Mouse (Mus musculus): ENCODE measurements around the gene Emx1. TPM values are rescaled to one million over a fixed set of nuclear protein-coding genes. Genes with fewer than 3 reads are reported as not detected.

Gene Emx1
- polyA plus RNA-seq, 1 experiment from 2014 or later: not detected

GRCm38 (mm10) chr6:85222551-85222950 is 35.3 kb downstream of the Emx1 start:
- H3K36me3 ChIP-seq (ENCODE audit: control insufficient read depth, insufficient read depth): no peaks in the 10 kb centered on the region
- no peak overlapping the region for H3K9ac ChIP-seq (ENCODE audit: low read depth, low read length)
- no peak overlapping the region for H3K27ac ChIP-seq (ENCODE audit: low read length)
- no peaks in the 10 kb centered on the region for H3K4me1 ChIP-seq (ENCODE audit: control insufficient read depth, low read depth, low read length)
- no peak overlapping the region for H3K4me3 ChIP-seq (ENCODE audit: low read depth, low read length)
- 71% methylated on average over 10 of the region's 10 CpGs for WGBS (ENCODE audit: insufficient replicate concordance)
- H3K9me3 ChIP-seq (replicated peaks; ENCODE audit: control insufficient read depth, low read length): no peaks in the 10 kb centered on the region
- H3K27me3 ChIP-seq (ENCODE audit: control insufficient read depth, insufficient read depth, low read depth, low read length): no peaks in the 10 kb centered on the region
- H3K4me2 ChIP-seq (ENCODE audit: low read depth, low read length): no peak overlapping the region
- ATAC-seq (ENCODE audit: low read depth): no peak

GRCm38 (mm10) chr6:85223498-85224150 is 36.4 kb downstream of the Emx1 start:
- Histone ChIP-seq H3K27ac (ENCODE audit: low read length) (no peak overlapping the region), H3K4me1 (ENCODE audit: control insufficient read depth, low read depth, low read length) (no peaks in the 10 kb centered on the region), H3K9ac (ENCODE audit: low read depth, low read length) (no peak overlapping the region), H3K36me3 (ENCODE audit: control insufficient read depth, insufficient read depth) (no peaks in the 10 kb centered on the region), H3K4me3 (ENCODE audit: low read depth, low read length) (no peak overlapping the region), H3K9me3 (replicated peaks; ENCODE audit: control insufficient read depth, low read length) (no peaks in the 10 kb centered on the region), H3K4me2 (ENCODE audit: low read depth, low read length) (no peak overlapping the region), H3K27me3 (ENCODE audit: control insufficient read depth, insufficient read depth, low read depth, low read length) (no peaks in the 10 kb centered on the region)
- ATAC-seq (ENCODE audit: low read depth): no peak
- 59% methylated on average over 14 of the region's 14 CpGs for WGBS (ENCODE audit: insufficient replicate concordance)

GRCm38 (mm10) chr6:85224442-85224891 is 37.2 kb downstream of the Emx1 start:
- no peak overlapping the region for H3K4me3 ChIP-seq (ENCODE audit: low read depth, low read length)
- no peak for ATAC-seq (ENCODE audit: low read depth)
- H3K27me3 ChIP-seq (ENCODE audit: control insufficient read depth, insufficient read depth, low read depth, low read length): no peaks in the 10 kb centered on the region
- no peaks in the 10 kb centered on the region for H3K9me3 ChIP-seq (replicated peaks; ENCODE audit: control insufficient read depth, low read length)
- no peak overlapping the region for H3K9ac ChIP-seq (ENCODE audit: low read depth, low read length)
- WGBS (ENCODE audit: insufficient replicate concordance): 66% methylated on average over 15 of the region's 15 CpGs
- H3K36me3 ChIP-seq (ENCODE audit: control insufficient read depth, insufficient read depth): no peaks in the 10 kb centered on the region
- H3K4me2 ChIP-seq (ENCODE audit: low read depth, low read length): no peak overlapping the region
- H3K27ac ChIP-seq (ENCODE audit: low read length): no peak overlapping the region
- no peaks in the 10 kb centered on the region for H3K4me1 ChIP-seq (ENCODE audit: control insufficient read depth, low read depth, low read length)

GRCm38 (mm10) chr6:85226570-85226969 is 39.3 kb downstream of the Emx1 start:
- no peaks in the 10 kb centered on the region for H3K9me3 ChIP-seq (replicated peaks; ENCODE audit: control insufficient read depth, low read length)
- H3K27ac ChIP-seq (ENCODE audit: low read length): no peak overlapping the region
- no peak overlapping the region for H3K4me3 ChIP-seq (ENCODE audit: low read depth, low read length)
- no peak overlapping the region for H3K4me2 ChIP-seq (ENCODE audit: low read depth, low read length)
- WGBS (ENCODE audit: insufficient replicate concordance): 62% methylated on average over 9 of the region's 9 CpGs
- no peak overlapping the region for H3K9ac ChIP-seq (ENCODE audit: low read depth, low read length)
- H3K4me1 ChIP-seq (ENCODE audit: control insufficient read depth, low read depth, low read length): no peaks in the 10 kb centered on the region
- no peaks in the 10 kb centered on the region for H3K27me3 ChIP-seq (ENCODE audit: control insufficient read depth, insufficient read depth, low read depth, low read length)
- ATAC-seq (ENCODE audit: low read depth): no peak
- no peaks in the 10 kb centered on the region for H3K36me3 ChIP-seq (ENCODE audit: control insufficient read depth, insufficient read depth)

- WGBS (ENCODE audit: insufficient replicate concordance): 37% methylated on average over 2 of the region's 2 CpGs
- Histone ChIP-seq H3K27me3 (ENCODE audit: control insufficient read depth, insufficient read depth, low read depth, low read length) (no peaks in the 10 kb centered on the region), H3K4me3 (ENCODE audit: low read depth, low read length) (no peak overlapping the region), H3K27ac (ENCODE audit: low read length) (no peak overlapping the region), H3K9me3 (replicated peaks; ENCODE audit: control insufficient read depth, low read length) (no peaks in the 10 kb centered on the region), H3K9ac (ENCODE audit: low read depth, low read length) (no peak overlapping the region), H3K36me3 (ENCODE audit: control insufficient read depth, insufficient read depth) (no peaks in the 10 kb centered on the region), H3K4me2 (ENCODE audit: low read depth, low read length) (no peak overlapping the region), H3K4me1 (ENCODE audit: control insufficient read depth, low read depth, low read length) (no peaks in the 10 kb centered on the region)
- ATAC-seq (ENCODE audit: low read depth): no peak
These were observed 40.3 kb downstream of the Emx1 start for GRCm38 (mm10) chr6:85227520-85227919.

- no peak overlapping the region for H3K4me2 ChIP-seq (ENCODE audit: low read depth, low read length)
- no peak overlapping the region for H3K4me3 ChIP-seq (ENCODE audit: low read depth, low read length)
- H3K4me1 ChIP-seq (ENCODE audit: control insufficient read depth, low read depth, low read length): no peaks in the 10 kb centered on the region
- H3K27me3 ChIP-seq (ENCODE audit: control insufficient read depth, insufficient read depth, low read depth, low read length): no peaks in the 10 kb centered on the region
- 35% methylated on average over 3 of the region's 3 CpGs for WGBS (ENCODE audit: insufficient replicate concordance)
- H3K27ac ChIP-seq (ENCODE audit: low read length): no peak overlapping the region
- H3K9ac ChIP-seq (ENCODE audit: low read depth, low read length): no peak overlapping the region
- H3K36me3 ChIP-seq (ENCODE audit: control insufficient read depth, insufficient read depth): no peaks in the 10 kb centered on the region
- no peaks in the 10 kb centered on the region for H3K9me3 ChIP-seq (replicated peaks; ENCODE audit: control insufficient read depth, low read length)
- ATAC-seq (ENCODE audit: low read depth): no peak
These were observed 43.5 kb downstream of the Emx1 start for GRCm38 (mm10) chr6:85230762-85231161.

GRCm38 (mm10) chr6:85231469-85231868 is 44.2 kb downstream of the Emx1 start:
- no peak for ATAC-seq (ENCODE audit: low read depth)
- Histone ChIP-seq H3K9ac (ENCODE audit: low read depth, low read length) (no peak overlapping the region), H3K9me3 (replicated peaks; ENCODE audit: control insufficient read depth, low read length) (no peaks in the 10 kb centered on the region), H3K4me3 (ENCODE audit: low read depth, low read length) (no peak overlapping the region), H3K27me3 (ENCODE audit: control insufficient read depth, insufficient read depth, low read depth, low read length) (no peaks in the 10 kb centered on the region), H3K27ac (ENCODE audit: low read length) (no peak overlapping the region), H3K36me3 (ENCODE audit: control insufficient read depth, insufficient read depth) (no peaks in the 10 kb centered on the region), H3K4me1 (ENCODE audit: control insufficient read depth, low read depth, low read length) (no peaks in the 10 kb centered on the region), H3K4me2 (ENCODE audit: low read depth, low read length) (no peak overlapping the region)
- WGBS (ENCODE audit: insufficient replicate concordance): 39% methylated on average over 6 of the region's 6 CpGs

- H3K4me3 ChIP-seq (ENCODE audit: low read depth, low read length): no peak overlapping the region
- WGBS (ENCODE audit: insufficient replicate concordance): 56% methylated on average over 4 of the region's 4 CpGs
- H3K9me3 ChIP-seq (replicated peaks; ENCODE audit: control insufficient read depth, low read length): no peaks in the 10 kb centered on the region
These were observed 44.8 kb downstream of the Emx1 start for GRCm38 (mm10) chr6:85232045-85232444.

GRCm38 (mm10) chr6:85232836-85233623 is 45.8 kb downstream of the Emx1 start:
- WGBS (ENCODE audit: insufficient replicate concordance): 26% methylated on average over 7 of the region's 7 CpGs
- Histone ChIP-seq H3K27me3 (ENCODE audit: control insufficient read depth, insufficient read depth, low read depth, low read length) (no peaks in the 10 kb centered on the region), H3K9ac (ENCODE audit: low read depth, low read length) (no peak overlapping the region), H3K36me3 (ENCODE audit: control insufficient read depth, insufficient read depth) (no peaks in the 10 kb centered on the region), H3K4me1 (ENCODE audit: control insufficient read depth, low read depth, low read length) (no peaks in the 10 kb centered on the region), H3K27ac (ENCODE audit: low read length) (no peak overlapping the region), H3K4me2 (ENCODE audit: low read depth, low read length) (no peak overlapping the region), H3K4me3 (ENCODE audit: low read depth, low read length) (no peak overlapping the region), H3K9me3 (replicated peaks; ENCODE audit: control insufficient read depth, low read length) (no peaks in the 10 kb centered on the region)
- no peak for ATAC-seq (ENCODE audit: low read depth)

More at GRCm38 (mm10) chr6:85232045-85232444, 44.8 kb downstream of the Emx1 start:
- Histone ChIP-seq H3K36me3 (ENCODE audit: control insufficient read depth, insufficient read depth) (no peaks in the 10 kb centered on the region), H3K4me2 (ENCODE audit: low read depth, low read length) (no peak overlapping the region), H3K9ac (ENCODE audit: low read depth, low read length) (no peak overlapping the region), H3K27me3 (ENCODE audit: control insufficient read depth, insufficient read depth, low read depth, low read length) (no peaks in the 10 kb centered on the region), H3K27ac (ENCODE audit: low read length) (no peak overlapping the region), H3K4me1 (ENCODE audit: control insufficient read depth, low read depth, low read length) (no peaks in the 10 kb centered on the region)
- no peak for ATAC-seq (ENCODE audit: low read depth)

Data from liver, embryonic 16.5 days (tissue).